In genomic region chr2:149929986-149930385, GRCm38 (mm10) we compare ENCODE assay signal across 20 mouse cellular contexts.
DNase-seq lines count a peak whose midpoint lies in the region; ATAC-seq lines count a peak whose summit lies in the region.
"Had no signal": no experiment of that assay in that cellular context is flagged by ENCODE, and none has a peak within 500 bp of the region (broad histone marks: within the 10 kb centered on the region; RNA-seq: fewer than 3 reads in every experiment).

No protein-coding gene starts in this region.

- 0 out of 2 replicates have a peak, but pooled peaks have one; percentile 33 for ATAC-seq in forebrain, embryonic 15.5 days (replicated peaks)
- ATAC-seq in forebrain, embryonic 14.5 days, result no peak
- ATAC-seq: hindbrain, postnatal 0 days; intestine, embryonic 15.5 days had no signal

- no peak overlapping the region for H3K4me3 ChIP-seq in forebrain, embryonic 15.5 days
- no peak overlapping the region for H3K4me3 ChIP-seq in forebrain, embryonic 14.5 days (ENCODE audit: low read depth, low read length)
- H3K4me3 ChIP-seq: embryonic facial prominence, embryonic 13.5 days; heart, embryonic 10.5 days; heart, embryonic 15.5 days; hindbrain, embryonic 13.5 days; intestine, embryonic 15.5 days had no signal

- no peak overlapping the region for H3K27ac ChIP-seq in forebrain, embryonic 15.5 days (replicated peaks)
- no peak overlapping the region for H3K27ac ChIP-seq in forebrain, embryonic 14.5 days (ENCODE audit: low read depth, low read length)
- H3K27ac ChIP-seq: embryonic facial prominence, embryonic 13.5 days; heart, embryonic 10.5 days; heart, embryonic 15.5 days; hindbrain, embryonic 13.5 days; hindbrain, postnatal 0 days; intestine, embryonic 15.5 days had no signal

- H3K9me3 ChIP-seq in forebrain, embryonic 15.5 days, result no peaks in the 10 kb centered on the region
- H3K9me3 ChIP-seq in forebrain, embryonic 14.5 days (replicated peaks; ENCODE audit: control insufficient read depth, low read length), result no peaks in the 10 kb centered on the region
- H3K9me3 ChIP-seq: embryonic facial prominence, embryonic 13.5 days; heart, embryonic 10.5 days; heart, embryonic 15.5 days; hindbrain, embryonic 13.5 days; intestine, embryonic 15.5 days had no signal

- no peak overlapping the region for H3K4me2 ChIP-seq in forebrain, embryonic 15.5 days (replicated peaks)
- H3K4me2 ChIP-seq in forebrain, embryonic 14.5 days (ENCODE audit: low read length), result no peak overlapping the region
- H3K4me2 ChIP-seq: embryonic facial prominence, embryonic 13.5 days; heart, embryonic 15.5 days; hindbrain, embryonic 13.5 days; intestine, embryonic 15.5 days had no signal

- no peaks in the 10 kb centered on the region for H3K27me3 ChIP-seq in forebrain, embryonic 15.5 days
- no peaks in the 10 kb centered on the region for H3K27me3 ChIP-seq in forebrain, embryonic 14.5 days (replicated peaks; ENCODE audit: control insufficient read depth, insufficient read depth, low read length)
- H3K27me3 ChIP-seq: embryonic facial prominence, embryonic 13.5 days; heart, embryonic 15.5 days; hindbrain, embryonic 13.5 days; intestine, embryonic 15.5 days had no signal

- no peak for DNase-seq in forebrain, embryonic 14.5 days (ENCODE audit: low spot score)
- peak; percentile 20 to 40 for DNase-seq in frontal cortex, adult 2 months (ENCODE audit: extremely low spot score in 1 of 2, low spot score in 1 of 2)
- no peak for DNase-seq in frontal cortex, postnatal 10 days (ENCODE audit: low spot score in 2 of 2)
- DNase-seq in left cerebral cortex, postnatal 14 days (ENCODE audit: low spot score in 2 of 2), result peak; percentile 9 to 12
- DNase-seq in left cerebral cortex, postnatal 4 days, result no peak
- DNase-seq in spleen, postnatal 10 days (ENCODE audit: low spot score in 2 of 2), result no peak
- DNase-seq: adrenal gland, postnatal 10 days; cerebellum, adult 11-12 months; cerebellum, adult 9-10 months; cerebellum, postnatal 25 days; gastrocnemius, postnatal 36 days; heart, adult 11 months; heart, postnatal 14 days had no signal

- no peak overlapping the region for H3K9ac ChIP-seq in forebrain, embryonic 15.5 days (replicated peaks)
- no peak overlapping the region for H3K9ac ChIP-seq in forebrain, embryonic 14.5 days (ENCODE audit: low read length)
- H3K9ac ChIP-seq: embryonic facial prominence, embryonic 13.5 days; heart, embryonic 15.5 days; hindbrain, embryonic 13.5 days; intestine, embryonic 15.5 days had no signal

- H3K4me1 ChIP-seq in forebrain, embryonic 15.5 days, result no peaks in the 10 kb centered on the region
- no peaks in the 10 kb centered on the region for H3K4me1 ChIP-seq in forebrain, embryonic 14.5 days (ENCODE audit: control insufficient read depth, insufficient read depth, low read length)
- H3K4me1 ChIP-seq: heart, embryonic 10.5 days; heart, embryonic 15.5 days had no signal

- no peaks in the 10 kb centered on the region for H3K36me3 ChIP-seq in forebrain, embryonic 15.5 days
- no peaks in the 10 kb centered on the region for H3K36me3 ChIP-seq in forebrain, embryonic 14.5 days (ENCODE audit: control insufficient read depth, insufficient read depth, low read length)
- H3K36me3 ChIP-seq: embryonic facial prominence, embryonic 13.5 days; heart, embryonic 10.5 days; heart, embryonic 15.5 days; hindbrain, embryonic 13.5 days; intestine, embryonic 15.5 days had no signal

- intact Hi-C loops in left cerebral cortex, postnatal 14 days (cut with DNase I), result no loop called here
- intact Hi-C loops in left cerebral cortex, postnatal 4 days (cut with DNase I), result no loop called here

- 80% methylated on average over 5 of the region's 5 CpGs for WGBS in forebrain, embryonic 15.5 days
- WGBS in forebrain, embryonic 14.5 days, result 85% methylated on average over 5 of the region's 5 CpGs

Comparison
In these comparisons a context has a peak if more than half of its experiments do, and no peak if none do; other contexts are left out.
1. DNase-seq: peak in frontal cortex, adult 2 months (2 of 2) and left cerebral cortex, postnatal 14 days (2 of 2); none in forebrain, embryonic 14.5 days (single experiment), frontal cortex, postnatal 10 days (0 of 2), left cerebral cortex, postnatal 4 days (single experiment) and spleen, postnatal 10 days (0 of 2).